Mouse (Mus musculus) CH12.LX (cell line): ENCODE results near the gene Gm49342. TPM values are rescaled to one million over a fixed set of nuclear protein-coding genes. Genes with fewer than 3 reads are reported as not detected.
"Not testable (repeated sequence)": the region's sequence is repeated elsewhere in the genome, so short reads cannot be mapped to it uniquely, and the experiment has no call there.

Experiments
- DNase-seq: peaks from one replicate; pipeline ENCODE4 v3.0.0-alpha.2; 2013; ENCODE audit errors: extremely low read depth
- H3K27ac ChIP-seq: 2 replicates; pipeline ENCODE4 v1.5.1; 2012; ENCODE audit warnings: low read depth, mild to moderate bottlenecking, control low read depth, moderate library complexity; ENCODE audit not compliant: insufficient read depth
- H3K27me3 ChIP-seq: replicated peaks from 2 replicates; pipeline ENCODE3; 2012; ENCODE audit warnings: inconsistent platforms
- H3K36me3 ChIP-seq, 2 experiments: replicated peaks in 1 of 2; 2 replicates each; pipeline versions ENCODE3 to v1.6.1; 2012; ENCODE audit warnings: inconsistent platforms in 1 of 2, low read length in 1 of 2, mild to moderate bottlenecking in 1 of 2, mixed read lengths in 1 of 2, moderate library complexity in 1 of 2; ENCODE audit not compliant: control insufficient read depth in 1 of 2, insufficient read depth in 1 of 2
- H3K4me1 ChIP-seq, 2 experiments: 2 replicates each; pipeline ENCODE4 v1.6.1; 2012; ENCODE audit warnings: inconsistent platforms in 1 of 2, moderate library complexity in 1 of 2; ENCODE audit not compliant: insufficient read depth in 2 of 2, control insufficient read depth in 1 of 2
- H3K4me2 ChIP-seq: 2 replicates; pipeline ENCODE4 v1.6.1; 2012; ENCODE audit warnings: low read depth, mild to moderate bottlenecking, control low read depth; ENCODE audit not compliant: poor library complexity, insufficient read depth, severe bottlenecking
- H3K4me3 ChIP-seq, 3 experiments: fragments of 150-350 bp in 1 of 3; sonication (generic) in 1 of 3; replicated peaks in 1 of 3; 2 replicates each; pipeline versions ENCODE3 to v1.5.1; 2011 to 2012; ENCODE audit warnings: low read depth in 2 of 3, low read length in 2 of 3, mild to moderate bottlenecking in 2 of 3, moderate library complexity in 2 of 3, control low read depth in 1 of 3, improper control_type of control experiment in 1 of 3, inconsistent platforms in 1 of 3, mixed read lengths in 1 of 3; ENCODE audit not compliant: poor library complexity in 1 of 3
- H3K79me2 ChIP-seq: replicated peaks from 2 replicates; pipeline ENCODE4 v1.6.1; 2012; ENCODE audit warnings: mild to moderate bottlenecking, moderate library complexity; ENCODE audit not compliant: control insufficient read depth, poor library complexity, insufficient read depth, severe bottlenecking; ENCODE audit errors: extremely low read depth
- H3K9ac ChIP-seq: 2 replicates; pipeline ENCODE4 v1.6.1; 2012; ENCODE audit warnings: low read depth, mild to moderate bottlenecking, control low read depth, moderate library complexity; ENCODE audit not compliant: insufficient read depth
- H3K9me3 ChIP-seq: replicated peaks from 2 replicates; pipeline ENCODE3; 2012; ENCODE audit warnings: low read length, inconsistent platforms, mixed read lengths
- E2F4 ChIP-seq: IDR thresholded peaks from 2 replicates; pipeline ENCODE4 v1.6.1; 2011; ENCODE audit warnings: low read depth, low read length, improper control_type of control experiment; ENCODE audit not compliant: insufficient replicate concordance
- GABPA ChIP-seq: IDR thresholded peaks from 2 replicates; pipeline ENCODE4 v1.6.1; 2012; ENCODE audit warnings: low read depth, low read length, improper control_type of control experiment, inconsistent platforms; ENCODE audit not compliant: insufficient replicate concordance
- JUN ChIP-seq: IDR thresholded peaks from 2 replicates; pipeline ENCODE4 v1.6.1; 2011; ENCODE audit warnings: low read depth, mild to moderate bottlenecking, low read length, improper control_type of control experiment, moderate library complexity; ENCODE audit not compliant: insufficient read depth
- JUND ChIP-seq: conservative IDR thresholded peaks from 2 replicates; pipeline ENCODE4 v1.6.1; 2011; ENCODE audit warnings: low read depth, low read length, improper control_type of control experiment
- KAT2A ChIP-seq: IDR thresholded peaks from 2 replicates; pipeline ENCODE4 v1.6.1; 2012; ENCODE audit warnings: low read length, improper control_type of control experiment, inconsistent platforms; ENCODE audit not compliant: insufficient replicate concordance
- MAX ChIP-seq: IDR thresholded peaks from 2 replicates; pipeline ENCODE4 v1.6.1; 2011; ENCODE audit warnings: low read length, improper control_type of control experiment
- MAZ ChIP-seq: IDR thresholded peaks from 2 replicates; pipeline ENCODE4 v1.6.1; 2012; ENCODE audit warnings: low read depth, mild to moderate bottlenecking, inconsistent platforms, low read length, improper control_type of control experiment, moderate library complexity
- SIN3A ChIP-seq: IDR thresholded peaks from 2 replicates; pipeline ENCODE4 v1.6.1; 2012; ENCODE audit warnings: low read length, improper control_type of control experiment, inconsistent platforms
- TCF12 ChIP-seq: IDR thresholded peaks from 2 replicates; pipeline ENCODE4 v1.6.1; 2014; ENCODE audit warnings: low read depth, mild to moderate bottlenecking, inconsistent platforms, low read length, improper control_type of control experiment
- USF1 ChIP-seq: IDR thresholded peaks from 2 replicates; pipeline ENCODE4 v1.6.1; 2014; ENCODE audit warnings: low read depth, mild to moderate bottlenecking, inconsistent platforms, low read length, improper control_type of control experiment
- ZC3H11A ChIP-seq: IDR thresholded peaks from 2 replicates; pipeline ENCODE4 v1.6.1; 2012; ENCODE audit warnings: low read depth, mild to moderate bottlenecking, inconsistent platforms, low read length, improper control_type of control experiment
- ZMIZ1 ChIP-seq: IDR thresholded peaks from 2 replicates; pipeline ENCODE4 v1.6.1; 2012; ENCODE audit warnings: low read depth, mild to moderate bottlenecking, inconsistent platforms, low read length, improper control_type of control experiment
- ZNF384 ChIP-seq: IDR thresholded peaks from 2 replicates; pipeline ENCODE4 v1.6.1; 2012; ENCODE audit warnings: low read depth, low read length, improper control_type of control experiment, inconsistent platforms
- dilution Hi-C: fragments of 300-500 bp; cut with MboI; formaldehyde crosslinking; loops from 2 replicates; pipeline ENCODE4 v1.14.3; 2020; ENCODE audit warnings: low sequenced_read_pairs; ENCODE audit not compliant: extremely low pct_unique_long_range_greater_than_20kb, extremely low pct_ligation_motif_present
- in situ Hi-C: fragments of 300-500 bp; cut with MboI; formaldehyde crosslinking; loops from 3 replicates; pipeline ENCODE4 v1.14.3; 2019; ENCODE audit warnings: low sequenced_read_pairs, low pct_ligation_motif_present, low pct_unique_long_range_greater_than_20kb, mixed read lengths
- polyA plus RNA-seq: library from polyadenylated mRNA; unstranded; fragments of >175 nt; gene quantifications from 2 replicates; pipeline ENCODE4 v1.2.1, GENCODE M21; 2012; ENCODE audit warnings: low read depth; ENCODE audit not compliant: insufficient read length
- total RNA-seq, 2 experiments: library from RNA; depleted of rRNA; stranded (reverse); fragments of 300-350 nt in 1 of 2; fragments of >200 nt in 1 of 2; gene quantifications; 2 replicates each; pipeline ENCODE4 v1.2.3; 2012 to 2014

Gm49342 gene
- total and polyA plus RNA-seq, 3 experiments = 50.6 to 120 TPM; not detected in 1

DNA sequence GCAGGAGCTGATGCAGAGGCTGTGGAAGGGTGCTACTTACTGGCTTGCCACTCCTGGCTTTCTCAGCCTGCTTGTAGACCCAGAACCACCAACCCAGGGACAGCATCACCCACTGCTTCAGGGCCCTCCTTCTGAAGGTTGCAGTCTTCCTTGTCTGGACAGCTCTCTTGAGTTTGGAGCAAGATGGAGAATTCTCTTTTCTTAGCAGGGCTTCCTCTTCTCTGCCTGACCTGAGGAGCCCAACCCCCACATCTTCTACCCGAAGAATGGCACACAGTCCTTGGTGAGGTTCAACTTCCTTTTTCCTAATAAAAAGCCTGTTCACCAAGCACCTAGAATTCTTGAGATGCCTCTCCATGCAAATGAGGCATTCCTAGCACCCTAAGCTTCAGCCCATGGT lies 26.5 kb downstream of the Gm49342 start:
- Histone ChIP-seq H3K9ac (no peak overlapping the region), H3K4me3 (no peak overlapping the region), H3K79me2 (no peaks in the 10 kb centered on the region)
- no peak for DNase-seq
- TF ChIP-seq SIN3A (no peak), MAZ (no peak), TCF12 (no peak), KAT2A (no peak), GABPA (no peak), ZMIZ1 (no peak), E2F4 (no peak), MAX (no peak), JUN (no peak), JUND (no peak), ZC3H11A (no peak), ZNF384 (no peak)
- TF ChIP-seq, all 38 proteins: peak for 0
- H3K36me3 ChIP-seq = no peaks in the 10 kb centered on the region
- dilution Hi-C loops (no loop called here), in situ Hi-C loops (no loop called here)
- H3K9me3 ChIP-seq = no peaks in the 10 kb centered on the region
- no peak overlapping the region for H3K27ac ChIP-seq
- H3K4me2 ChIP-seq = no peak overlapping the region
- peaks cover 5 to 16% of the 10 kb centered on the region in 2 experiments for H3K4me1 ChIP-seq
- H3K27me3 ChIP-seq = no peaks in the 10 kb centered on the region

GRCm38 (mm10) chr14:50973054-50973453 lies 28.7 kb downstream of the Gm49342 start:
- dilution Hi-C loops, in situ Hi-C loops, H3K4me2 ChIP-seq, H3K27ac ChIP-seq, H3K36me3 ChIP-seq, H3K79me2 ChIP-seq, H3K27me3 ChIP-seq, H3K9ac ChIP-seq, DNase-seq, H3K9me3 ChIP-seq, H3K4me3 ChIP-seq: not testable (repeated sequence)
- peaks cover 5 to 32% of the 10 kb centered on the region in 2 experiments for H3K4me1 ChIP-seq

GRCm38 (mm10) chr14:50973700-50974099 lies 29.4 kb downstream of the Gm49342 start:
- no peak overlapping the region for H3K4me2 ChIP-seq
- H3K79me2 ChIP-seq = no peaks in the 10 kb centered on the region
- dilution Hi-C loops = no loop called here
- in situ Hi-C loops = no loop called here
- H3K4me1 ChIP-seq = peaks cover 5 to 32% of the 10 kb centered on the region in 2 experiments
- DNase-seq = no peak
- H3K9ac ChIP-seq = no peak overlapping the region
- no peak overlapping the region for H3K27ac ChIP-seq
- no peaks in the 10 kb centered on the region for H3K27me3 ChIP-seq
- no peak overlapping the region for H3K4me3 ChIP-seq
- H3K36me3 ChIP-seq = no peaks in the 10 kb centered on the region
- no peaks in the 10 kb centered on the region for H3K9me3 ChIP-seq
- TF ChIP-seq USF1 = no peak
- TF ChIP-seq ZMIZ1 = no peak
